Mouse (Mus musculus) spleen, postnatal 10 days (tissue): ENCODE measurements around the gene Stk36.

Source experiments
- DNase-seq, 2 experiments: peaks; one replicate each; pipeline ENCODE4 v3.0.0; 2021 to 2022; ENCODE audit warnings: low spot score in 2 of 2

Stk36 gene

DNA sequence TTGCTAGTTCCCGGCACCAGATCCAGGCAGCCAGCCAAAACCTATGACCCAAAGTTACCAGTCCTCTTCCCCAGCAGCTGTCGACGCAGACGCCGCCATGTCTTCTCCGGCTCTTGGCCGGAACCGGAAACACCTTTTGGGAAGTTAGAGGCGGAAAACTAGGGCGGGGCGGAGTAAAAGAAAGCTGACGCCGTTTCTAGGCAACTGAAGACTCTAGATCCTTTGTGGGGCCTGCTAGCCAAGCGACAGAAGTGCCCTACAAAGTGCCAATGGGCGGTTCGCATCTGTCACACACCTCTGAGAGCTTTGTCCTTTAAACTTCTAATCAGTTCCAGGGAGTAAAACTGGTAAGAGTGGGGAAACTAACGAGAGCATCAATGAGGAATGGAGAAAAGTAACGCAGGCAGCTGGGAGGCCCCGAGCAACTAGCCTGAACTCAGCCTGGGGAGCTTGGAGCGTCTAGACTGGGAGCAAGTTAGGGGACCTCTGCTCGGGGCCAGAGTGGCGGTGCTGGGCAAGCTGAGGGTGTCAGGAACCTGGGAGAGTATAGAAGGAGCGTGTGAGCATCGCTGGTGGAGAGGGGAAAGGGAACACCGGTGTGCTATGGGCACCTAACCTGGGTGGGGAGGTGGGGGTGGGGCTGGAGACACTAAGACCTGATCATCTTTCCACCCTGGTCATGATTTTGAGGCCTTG is at the start of gene Stk36, which contains the start of gene Rnf25:
Gene Stk36 (plus strand): TSS at position 179 of the 696 bp plus-strand sequence.
Gene Rnf25 (minus strand): TSS at position 131 of the 696 bp plus-strand sequence.
- peak; percentile 62 to 81 for DNase-seq

DNA sequence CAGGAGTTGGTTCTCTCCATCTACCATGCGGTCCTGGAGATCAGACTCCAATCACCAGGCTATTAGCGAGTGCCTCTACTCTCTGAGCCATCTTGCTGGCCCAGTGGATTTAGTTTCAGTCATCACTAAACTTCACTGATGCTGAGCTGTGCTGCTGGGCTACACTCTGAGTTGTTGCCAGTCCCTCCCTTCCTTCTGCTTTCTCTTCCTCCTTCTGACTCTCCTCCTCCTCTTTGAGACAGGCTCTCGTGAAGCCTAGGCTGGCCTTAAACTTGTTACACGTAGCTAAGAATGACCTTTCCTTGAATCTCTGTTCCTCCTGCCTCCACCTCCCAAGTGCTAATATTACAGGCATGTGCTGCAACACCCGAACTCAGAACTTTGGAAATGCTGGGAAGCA is 42.2 kb upstream of the Stk36 start:
- DNase-seq: no peak

DNA sequence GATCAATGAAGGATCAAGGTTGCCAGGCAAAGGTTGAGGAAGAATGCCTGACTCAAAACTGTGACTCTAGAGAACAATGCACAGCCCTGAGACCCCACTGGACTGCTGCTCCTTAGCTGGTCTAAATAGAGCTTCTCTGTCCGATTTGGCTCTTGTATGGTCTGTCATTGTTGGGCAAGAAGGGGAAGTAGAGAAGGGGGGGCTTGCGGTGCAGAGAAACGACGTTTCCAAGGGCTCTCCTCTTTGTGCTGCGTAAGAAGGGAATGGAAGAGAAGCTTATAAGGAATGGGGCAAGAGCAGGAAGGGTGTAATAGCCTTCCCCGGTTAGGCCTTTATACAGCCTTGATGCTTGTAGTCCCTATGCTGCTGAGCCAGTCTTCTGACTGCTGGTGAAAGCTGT is 35.4 kb upstream of the Stk36 start:
- no peak for DNase-seq

DNA sequence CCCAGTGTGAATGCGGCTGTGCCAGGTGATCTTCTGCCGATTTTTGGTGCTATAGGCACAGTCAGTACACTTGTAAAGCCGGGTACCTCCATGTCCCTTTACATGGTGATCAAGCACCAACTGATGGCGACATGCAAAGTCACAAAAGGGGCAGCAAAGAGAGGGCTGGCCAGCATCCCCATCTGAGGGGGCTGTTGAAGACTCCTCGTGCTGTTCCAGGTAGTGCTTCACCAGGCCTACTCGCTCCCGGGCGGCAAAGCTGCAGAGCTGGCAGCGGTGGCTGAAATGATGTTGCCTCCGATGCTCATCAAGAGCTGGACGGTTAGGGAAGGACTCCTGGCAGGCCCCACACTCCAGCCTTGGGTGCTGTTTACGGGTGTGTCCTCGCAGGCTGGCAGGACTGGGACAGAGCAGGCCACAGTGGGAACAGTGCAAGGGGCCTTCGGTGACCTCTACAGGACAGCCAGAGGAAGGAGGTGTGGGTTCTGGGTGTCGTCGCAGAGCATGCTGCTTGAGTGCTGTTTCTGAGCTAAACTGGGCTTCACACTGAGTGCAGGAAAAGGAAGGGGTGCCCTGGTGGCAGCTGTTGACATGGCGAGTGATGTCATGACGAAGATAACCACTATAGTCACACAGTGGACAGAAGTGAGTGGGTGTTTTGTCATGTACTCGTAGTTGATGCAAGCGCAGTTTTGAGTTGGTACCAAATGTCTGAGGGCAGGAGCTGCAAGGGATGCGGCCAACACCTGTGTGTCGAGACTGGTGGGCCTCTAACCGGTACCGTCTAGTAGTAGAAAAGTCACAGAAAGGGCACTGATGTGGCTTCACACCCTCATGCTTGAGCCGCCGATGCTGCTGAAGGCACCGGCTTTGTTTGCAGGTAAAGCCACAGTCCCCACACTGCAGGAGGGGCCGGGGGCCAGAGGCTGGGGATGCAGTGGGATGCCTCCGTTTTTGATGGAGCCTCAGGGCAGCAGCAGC is 31.2 kb upstream of the Stk36 start:
- DNase-seq: no peak

DNA sequence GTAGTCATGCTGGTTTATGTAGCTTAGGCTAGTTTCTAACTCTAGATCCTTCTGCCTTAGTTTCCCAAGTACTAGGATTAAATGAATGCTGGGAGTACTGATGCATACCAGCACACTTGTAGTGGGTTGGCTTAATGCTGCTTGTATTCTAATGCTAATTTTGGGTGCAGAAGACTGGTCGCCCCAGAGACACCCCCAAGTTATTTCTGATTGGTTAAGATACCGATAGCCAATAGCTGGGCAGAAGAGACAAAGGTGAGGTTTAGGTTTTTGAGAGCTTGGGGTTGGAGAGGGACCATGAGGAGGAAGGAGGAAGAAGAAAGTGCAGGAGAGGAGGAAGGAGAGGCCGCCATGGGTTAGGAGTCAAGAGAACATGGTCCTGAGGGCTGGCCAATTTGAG is 18.6 kb upstream of the Stk36 start:
- no peak for DNase-seq

DNA sequence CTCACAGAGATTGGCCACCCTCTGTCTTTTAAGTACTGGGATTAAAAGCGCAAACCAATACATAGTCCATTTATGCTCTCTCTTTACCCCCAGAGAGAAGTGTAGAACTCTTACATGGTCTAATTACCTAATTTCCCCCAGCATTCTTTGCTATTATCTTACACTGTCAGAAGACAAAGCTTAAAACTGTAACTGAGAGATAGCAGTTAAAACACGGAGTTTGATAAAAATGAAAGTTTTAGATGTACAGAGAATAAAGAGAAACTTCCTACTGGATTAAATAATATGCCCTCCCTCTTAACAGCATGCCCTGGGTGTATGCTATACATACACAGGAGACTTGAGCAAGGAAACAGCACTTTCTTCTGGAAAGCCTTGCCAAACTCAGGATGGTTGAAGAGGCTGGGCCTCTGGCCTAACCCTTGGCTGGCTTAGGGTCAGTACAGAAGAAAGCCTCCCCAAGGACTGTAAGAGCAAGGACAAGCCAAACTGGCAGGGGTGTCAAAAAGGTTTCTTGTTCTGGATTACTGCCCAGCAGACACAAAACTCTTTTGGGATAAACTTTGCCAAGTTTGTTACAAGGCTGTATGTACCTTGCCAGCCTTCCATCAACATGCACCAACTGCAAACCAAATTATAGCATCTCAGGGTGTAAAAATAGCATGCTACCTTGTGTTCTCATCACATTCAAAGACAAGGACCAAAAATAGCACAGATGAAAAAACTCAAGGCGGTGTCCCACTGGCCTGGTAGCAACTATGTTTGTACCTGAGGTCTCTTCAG is 16.4 kb upstream of the Stk36 start:
- no peak for DNase-seq

DNA sequence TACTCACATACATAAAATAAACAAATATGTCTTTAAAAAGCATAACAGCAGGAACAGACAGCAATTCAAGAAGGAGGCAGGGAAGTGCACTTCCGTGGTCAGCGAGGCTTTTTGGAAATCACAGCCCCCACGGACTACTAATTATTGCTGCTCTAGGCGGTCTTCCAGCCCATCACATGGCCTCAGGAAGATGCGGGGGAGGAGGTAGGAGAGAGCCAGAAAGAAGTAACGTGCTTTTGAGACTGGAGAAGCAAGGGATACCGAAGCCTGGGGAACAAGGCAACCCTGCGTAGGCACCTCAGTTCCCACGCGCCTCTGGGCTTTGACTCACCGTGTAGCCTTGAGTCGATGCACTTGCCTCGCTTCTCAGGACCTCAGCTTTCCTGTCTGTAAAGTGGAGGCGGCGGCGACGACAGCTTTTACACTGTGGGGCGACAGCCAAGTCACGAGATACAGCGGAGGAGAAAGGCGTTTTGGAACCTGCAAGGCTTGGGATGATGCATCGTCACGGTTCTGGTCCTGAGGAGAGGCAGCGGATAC is 13.9 kb upstream of the Stk36 start:
- DNase-seq: no peak

DNA sequence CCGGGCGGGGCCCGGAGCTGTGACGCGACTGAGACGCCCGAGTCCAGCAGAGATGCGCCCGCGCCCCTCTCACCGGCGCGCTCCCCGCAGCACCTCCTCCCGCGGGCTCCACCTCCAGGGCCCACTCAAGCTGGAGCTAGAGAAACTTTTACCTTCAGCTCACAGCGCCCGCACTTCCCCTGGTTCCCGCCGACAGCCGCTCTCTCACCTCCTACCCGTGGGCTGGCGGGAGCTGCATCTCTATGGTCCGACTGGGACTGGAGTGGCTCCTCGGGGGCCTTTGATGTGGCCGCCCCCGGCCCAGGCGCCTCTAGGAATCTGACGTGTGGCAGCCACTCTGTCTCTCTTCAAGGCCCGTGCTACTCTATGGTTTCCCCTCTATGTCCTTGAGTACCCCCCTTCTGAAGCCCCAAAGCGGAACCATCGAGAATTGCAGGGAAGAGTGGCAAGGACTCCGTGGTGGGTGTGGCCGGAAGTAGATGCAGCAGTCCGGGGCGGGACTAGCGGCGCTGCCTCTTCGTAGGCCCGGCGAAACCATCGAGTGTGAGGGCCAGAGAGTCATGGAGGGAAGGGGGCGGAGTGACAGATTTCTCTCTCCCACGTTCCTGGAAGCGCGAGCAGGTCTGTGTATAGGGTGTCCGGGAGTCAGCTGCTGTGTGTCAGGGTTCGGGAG is 13.3 kb upstream of the Stk36 start, which contains the start of the genes Zfp142 and Bcs1l:
Gene Zfp142 (minus strand): TSS at position 474 of the 673 bp plus-strand sequence.
Gene Bcs1l (plus strand): TSS at position 517 of the 673 bp plus-strand sequence.
- DNase-seq: peak; percentile 97 to 99

DNA sequence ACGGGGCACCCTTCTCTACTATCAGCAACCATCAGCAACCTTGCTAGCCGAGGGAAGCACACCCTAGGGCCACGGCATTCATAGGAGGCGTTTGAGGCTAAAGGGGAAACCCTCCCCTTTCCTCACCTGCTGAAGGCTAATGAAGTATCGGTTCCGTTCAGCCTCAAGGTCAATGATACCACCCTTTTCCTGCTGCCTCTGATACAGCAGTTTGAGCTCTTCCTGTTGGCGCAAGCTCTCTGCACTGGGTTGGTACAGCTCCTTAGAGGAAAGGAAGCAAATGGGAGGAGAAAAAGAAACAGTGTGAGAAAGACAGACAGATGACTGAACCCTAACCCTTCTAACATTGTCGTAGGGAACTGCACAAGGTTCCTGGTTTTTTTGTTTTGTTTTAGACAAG is 6.8 kb upstream of the Stk36 start:
- no peak for DNase-seq

DNA sequence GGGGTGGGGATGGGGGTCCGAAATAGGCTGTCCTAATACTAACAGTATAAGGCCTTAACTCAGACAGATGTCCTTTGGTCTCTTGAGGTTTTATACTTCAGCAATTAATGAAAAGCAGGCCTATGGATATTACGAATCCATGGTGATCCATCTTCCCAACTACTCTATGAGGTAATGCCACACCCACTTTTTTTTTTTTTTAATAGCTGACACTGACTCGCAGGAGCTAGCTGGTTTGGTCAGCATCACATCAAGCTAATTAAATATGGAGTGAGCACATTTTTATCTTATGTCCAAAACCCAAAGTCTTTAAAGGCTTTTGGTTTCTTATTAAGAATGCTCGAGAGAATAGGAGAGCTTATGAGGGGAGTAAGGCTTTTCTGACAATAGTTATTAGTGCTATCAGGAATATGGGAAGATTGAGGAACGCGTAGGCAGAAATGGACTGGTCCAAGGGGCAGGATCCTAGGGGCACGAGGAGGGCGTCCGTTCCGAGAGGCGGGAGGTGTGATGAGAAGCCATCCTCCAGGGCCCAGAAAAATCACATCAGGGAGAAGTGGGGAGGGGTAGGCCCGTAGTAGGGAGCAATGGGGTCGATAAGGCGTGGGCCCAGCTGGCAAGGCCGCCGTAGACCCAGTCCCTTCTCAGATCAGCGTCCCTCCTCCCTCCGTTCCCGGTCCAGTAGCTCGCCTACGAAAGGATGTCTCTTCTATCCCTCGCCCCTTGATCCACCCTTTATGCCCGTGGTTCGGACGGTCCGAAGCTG is 561 bp upstream of the Stk36 start:
- DNase-seq: no peak

DNA sequence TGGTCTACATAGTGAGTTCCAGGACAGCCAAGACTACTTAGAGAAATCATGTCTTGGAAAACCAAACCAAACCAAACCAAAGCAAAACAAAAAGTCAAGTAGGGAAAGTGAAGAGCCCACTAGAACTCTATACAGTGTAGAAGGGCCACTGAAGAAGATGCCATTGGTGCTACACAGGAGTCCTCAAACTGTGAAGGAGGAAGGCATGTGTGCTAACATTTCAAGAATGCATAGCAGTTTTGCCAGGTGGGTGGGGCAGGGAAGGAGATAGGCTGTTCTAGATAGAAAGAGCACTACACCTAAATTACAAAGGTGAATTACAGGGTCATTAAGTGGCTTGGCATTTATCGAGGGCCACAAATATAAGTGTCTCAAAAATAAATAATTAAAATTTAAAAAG is 22.9 kb downstream of the Stk36 start:
- DNase-seq: no peak

DNA sequence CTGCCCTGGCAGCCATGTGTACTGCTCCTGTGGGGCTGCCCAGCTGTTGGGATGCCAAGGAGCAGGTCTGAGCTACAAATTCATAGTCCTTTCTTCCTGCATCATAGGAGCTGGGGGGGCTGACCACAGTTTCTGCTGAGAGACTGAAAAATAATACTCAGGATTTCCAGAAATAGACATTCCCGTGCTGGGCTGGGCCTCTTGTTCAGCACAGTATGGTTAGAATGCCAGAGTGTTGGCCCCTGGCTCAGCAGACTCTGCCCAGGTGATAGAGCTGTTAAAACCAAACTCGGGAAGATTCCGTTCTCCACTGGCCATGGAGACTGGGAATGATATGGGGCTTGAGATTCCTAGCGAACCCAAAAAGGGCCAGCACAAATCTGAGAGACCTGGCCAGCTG is 24.8 kb downstream of the Stk36 start:
- DNase-seq: no peak

DNA sequence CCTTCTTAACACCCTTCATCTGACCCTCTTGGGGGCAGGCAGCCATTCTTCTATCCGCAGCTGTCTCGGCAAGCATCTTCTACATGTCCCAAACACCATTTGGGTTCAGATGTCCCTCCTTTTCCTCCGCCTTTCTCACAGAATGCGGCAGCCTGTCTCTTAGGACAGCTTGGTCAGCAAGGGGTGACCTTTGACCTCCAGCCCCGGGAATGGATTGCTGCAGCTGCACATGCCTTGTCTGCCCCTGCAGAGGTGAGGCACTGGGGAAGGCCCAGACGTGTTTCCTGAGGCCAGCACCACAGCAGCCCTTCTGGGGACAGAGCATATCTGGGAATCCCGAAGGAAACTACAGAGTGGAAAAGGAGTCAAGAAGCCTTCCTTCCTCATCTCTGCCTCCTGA is 26.8 kb downstream of the Stk36 start:
- DNase-seq: no peak

DNA sequence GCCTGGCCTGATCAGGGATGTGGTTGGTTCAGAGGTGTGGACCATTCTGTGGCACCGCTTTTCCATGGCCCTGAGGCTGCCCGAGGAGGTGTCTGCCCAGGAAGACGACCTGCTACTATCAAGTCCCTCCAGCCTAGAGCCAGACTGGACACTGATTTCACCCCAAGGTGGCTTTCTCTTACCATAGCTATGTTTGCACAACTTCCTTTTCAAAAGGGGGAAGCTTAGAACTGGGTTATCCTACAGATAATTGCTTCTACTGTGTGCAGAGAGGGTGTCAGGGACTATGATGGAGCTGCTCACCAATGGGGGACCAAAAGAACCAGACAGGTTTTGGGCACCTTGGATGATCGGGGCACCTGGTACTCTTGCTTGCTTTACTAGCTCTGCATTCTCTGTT is 31.5 kb downstream of the Stk36 start:
- no peak for DNase-seq

DNA sequence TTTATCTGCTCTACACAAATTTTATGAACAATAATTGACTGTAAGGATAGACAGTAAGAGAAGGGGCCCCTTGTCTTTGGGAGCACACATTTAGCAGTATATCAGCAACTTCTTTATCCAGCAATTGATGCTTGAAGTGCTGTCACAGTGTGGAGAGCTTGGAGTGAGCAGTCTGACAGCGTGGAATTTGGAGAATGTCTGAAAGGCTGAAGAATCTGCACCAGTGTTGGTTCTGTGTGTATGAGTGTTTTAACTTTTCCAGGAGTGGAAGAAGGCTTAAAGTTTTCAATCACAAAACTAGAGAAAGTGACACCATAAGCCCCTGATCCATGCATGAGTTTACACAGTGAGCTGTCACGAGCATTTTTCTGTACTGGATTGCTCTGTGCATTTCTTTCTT is 42.3 kb downstream of the Stk36 start:
- no peak for DNase-seq

DNA sequence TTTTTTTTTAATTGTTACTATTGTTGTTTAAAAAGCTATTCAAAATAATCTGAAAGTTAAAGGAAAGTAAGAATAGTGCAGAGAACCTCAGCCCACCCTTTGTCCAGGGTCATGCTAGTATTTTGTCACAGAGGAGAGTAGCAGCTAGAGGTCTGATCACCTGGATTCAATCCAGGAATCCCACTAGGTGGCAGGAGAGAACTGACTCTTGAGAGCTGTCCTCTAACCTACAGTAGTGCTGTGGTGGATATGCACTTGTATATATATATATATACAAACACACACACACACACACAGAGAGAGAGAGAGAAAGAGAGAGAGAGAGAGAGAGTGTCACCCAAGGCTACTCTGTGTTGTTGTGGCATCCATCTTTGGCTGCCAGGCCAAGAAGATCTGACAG is 42.7 kb downstream of the Stk36 start:
- no peak for DNase-seq

DNA sequence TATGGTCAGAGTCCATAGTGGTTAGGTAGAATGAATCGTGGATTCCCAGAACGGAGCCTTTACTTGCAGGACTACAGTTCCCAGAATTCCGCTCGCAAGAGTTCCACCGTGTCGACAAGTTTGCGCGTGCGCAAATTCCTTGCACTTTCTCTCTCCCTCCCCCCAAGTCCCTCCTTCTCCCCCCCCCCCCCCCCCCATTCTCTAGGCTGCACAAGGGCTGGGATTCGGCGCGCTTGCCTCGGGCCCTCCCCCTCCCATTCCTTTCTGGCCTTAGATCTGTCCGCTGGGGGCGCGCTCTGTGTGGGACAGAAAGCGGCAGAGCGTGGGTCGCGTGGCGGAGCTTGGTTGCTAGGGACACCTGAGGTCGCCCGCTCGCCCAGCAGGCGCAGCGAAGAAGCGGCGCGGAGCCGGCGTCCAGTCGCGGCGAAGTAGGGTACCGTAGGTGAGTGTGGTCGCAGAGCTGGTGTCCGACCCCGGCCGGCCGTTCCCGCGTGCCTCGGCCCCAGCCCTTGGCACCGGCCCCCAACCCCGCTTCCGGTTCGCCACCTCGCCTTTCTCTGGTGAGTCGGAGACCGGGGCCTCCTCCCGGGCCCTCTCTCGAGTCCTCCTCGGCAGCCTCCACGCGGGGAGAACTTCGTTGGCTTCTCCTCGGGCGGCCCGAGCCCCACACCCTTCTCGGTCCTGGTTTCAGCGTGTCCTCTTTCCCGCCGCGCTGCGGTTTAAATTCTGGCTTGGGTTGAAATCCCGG is 60.4 kb downstream of the Stk36 start, which contains the start of gene Ttll4:
Gene Ttll4 (plus strand): TSS at position 298 of the 748 bp plus-strand sequence.
- peak; percentile 77 to 90 for DNase-seq

DNA sequence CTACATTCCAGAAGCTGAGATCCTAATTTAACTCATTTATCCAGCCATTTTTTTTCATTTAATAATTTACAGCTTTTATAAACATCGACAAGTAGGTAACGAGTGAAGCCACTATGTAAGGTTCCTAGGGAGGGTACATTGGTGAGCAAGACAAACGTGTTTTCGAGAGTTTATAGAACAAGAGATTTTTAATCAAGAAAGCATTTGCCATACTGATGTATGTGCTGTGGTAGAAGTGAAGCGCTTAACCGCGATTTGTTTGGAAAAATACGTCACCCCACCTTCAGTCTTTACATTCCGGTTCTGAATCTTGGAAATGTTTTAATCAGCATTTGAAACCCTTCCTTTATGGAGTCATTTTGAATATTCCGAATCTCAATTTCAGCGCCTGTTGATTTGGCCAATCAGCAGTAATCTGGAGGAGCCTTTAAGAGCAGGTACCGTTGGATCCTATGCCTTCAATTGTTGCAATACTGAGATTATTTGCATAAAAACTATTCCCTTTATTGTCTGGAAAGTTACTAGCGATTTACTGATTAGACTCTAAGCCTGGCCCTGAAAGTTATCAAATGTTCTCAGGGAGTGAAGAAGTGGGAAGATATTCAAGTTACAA is 61.1 kb downstream of the Stk36 start:
- no peak for DNase-seq

DNA sequence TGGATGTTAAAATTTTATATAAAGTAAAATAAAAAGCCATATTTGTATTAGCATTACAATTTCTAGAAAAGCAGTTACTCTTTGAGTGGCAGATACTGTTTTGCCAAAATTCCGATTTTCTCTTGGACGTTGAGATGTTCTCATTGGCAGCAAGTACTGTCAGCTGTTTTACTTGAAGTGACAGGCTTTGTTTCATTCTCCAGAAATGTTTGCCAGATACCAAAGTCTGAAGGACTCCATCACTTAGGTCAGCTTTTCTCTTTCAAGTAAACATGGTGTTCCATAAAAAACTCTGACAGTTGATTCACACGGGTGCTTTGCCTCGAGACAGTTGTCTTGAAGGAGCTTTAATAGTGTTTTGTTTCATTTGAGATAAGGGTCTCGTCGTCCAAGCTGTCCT is 63.9 kb downstream of the Stk36 start:
- DNase-seq: no peak
